Mouse (Mus musculus) lung, postnatal 0 days (tissue): Measurements from ENCODE around the gene Rabac1. TPM values are rescaled to one million over a fixed set of nuclear protein-coding genes. Genes with fewer than 3 reads are reported as not detected.

Experiments used
- ATAC-seq: fragments of 200-750 bp; cut with Nextera tagmentation; 2 replicates; pipeline ENCODE4 v1.8.0; 2017; ENCODE audit warnings: moderate library complexity
- DNase-seq: peaks from one replicate; pipeline ENCODE4 v3.0.0-alpha.2; 2016; ENCODE audit warnings: low spot score
- H3K27ac ChIP-seq: fragments of 300-500 bp; sonication (generic); 2 replicates; pipeline ENCODE4 v1.5.1; 2014; ENCODE audit warnings: antibody characterized with exemption, mild to moderate bottlenecking, low read length, mixed read lengths
- H3K27me3 ChIP-seq: fragments of 300-500 bp; sonication (generic); replicated peaks from 2 replicates; pipeline ENCODE4 v1.6.1; 2014; ENCODE audit warnings: low read length, mixed read lengths; ENCODE audit not compliant: insufficient read depth
- H3K36me3 ChIP-seq: fragments of 300-500 bp; sonication (generic); 2 replicates; pipeline ENCODE4 v1.6.1; 2014; ENCODE audit warnings: low read length, mixed read lengths; ENCODE audit not compliant: insufficient read depth
- H3K4me1 ChIP-seq: fragments of 300-500 bp; sonication (generic); 2 replicates; pipeline ENCODE4 v1.6.1; 2014; ENCODE audit warnings: antibody characterized with exemption, low read depth, low read length, mixed read lengths; ENCODE audit not compliant: insufficient read depth
- H3K4me2 ChIP-seq: fragments of 300-500 bp; sonication (generic); replicated peaks from 2 replicates; pipeline ENCODE4 v1.6.1; 2014; ENCODE audit warnings: low read depth, mild to moderate bottlenecking, low read length, moderate library complexity, mixed read lengths
- H3K4me3 ChIP-seq: fragments of 300-500 bp; sonication (generic); 2 replicates; pipeline ENCODE4 v1.5.1; 2014; ENCODE audit warnings: low read depth, low read length
- H3K9ac ChIP-seq: fragments of 300-500 bp; sonication (generic); replicated peaks from 2 replicates; pipeline ENCODE4 v1.6.1; 2014; ENCODE audit warnings: low read depth, mild to moderate bottlenecking
- H3K9me3 ChIP-seq: fragments of 300-500 bp; sonication (generic); 2 replicates; pipeline ENCODE4 v1.6.1; 2016; ENCODE audit warnings: low read length, mixed read lengths
- CTCF ChIP-seq: IDR thresholded peaks from 2 replicates; pipeline ENCODE4 v1.5.1; 2016; ENCODE audit warnings: antibody characterized with exemption, mild to moderate bottlenecking
- EP300 ChIP-seq: IDR thresholded peaks from 2 replicates; pipeline ENCODE4 v1.6.1; 2016; ENCODE audit warnings: antibody characterized with exemption, mild to moderate bottlenecking, control low read depth
- WGBS: fragments of 180-500 bp; shearing (Covaris S2); extraction: QIAGEN DNeasy Blood & Tissue Kit; methylation state at CpG from one replicate; pipeline ENCODE4 v1.1.7; 2014; 5-methylcytosine and 5-hydroxymethylcytosine counted together
- polyA plus RNA-seq: library from polyadenylated mRNA; unstranded; fragments of >200 nt; fragmentation: Nextera tagmentation; extraction: Ambion mirVana; gene quantifications from 2 replicates; pipeline ENCODE4 v1.2.1, GENCODE M21; 2015

Rabac1 gene
- polyA plus RNA-seq, 1 experiment from 2014 or later, result 561 TPM

DNA sequence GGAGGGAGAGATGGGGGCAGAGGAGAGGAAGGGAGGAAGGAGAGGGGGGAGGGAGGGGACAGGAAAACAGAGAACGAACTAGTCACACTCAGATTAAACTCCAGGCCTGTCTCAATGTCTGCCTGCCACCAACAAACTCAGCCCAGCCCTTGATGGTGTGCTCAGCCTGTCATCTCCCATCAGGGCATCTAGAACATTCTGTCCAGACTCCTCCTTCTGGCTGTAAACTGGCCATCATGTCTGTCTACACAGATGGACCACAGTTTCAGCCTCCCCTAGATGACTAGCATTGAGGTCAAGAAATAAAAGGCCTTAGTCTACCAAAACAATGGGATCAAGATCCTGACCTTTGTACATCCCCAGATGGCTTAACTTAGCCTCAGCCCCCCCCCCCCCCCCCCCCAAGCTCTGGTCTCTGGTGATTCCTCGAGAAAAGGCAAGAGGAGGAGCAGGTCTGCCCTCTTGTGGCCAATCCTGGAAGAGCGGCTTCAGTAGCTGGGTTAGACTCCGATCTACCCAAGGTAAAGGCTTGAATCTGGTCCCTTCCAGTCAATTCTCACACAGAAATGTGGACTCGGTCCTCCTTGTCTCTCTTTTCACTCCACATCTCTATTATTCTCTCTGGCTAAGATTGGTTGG is 7.5 kb downstream of the Rabac1 start:
- Histone ChIP-seq H3K27me3 (no peaks in the 10 kb centered on the region), H3K4me3 (no peak overlapping the region), H3K9ac (no peak overlapping the region), H3K4me1 (no peaks in the 10 kb centered on the region), H3K36me3 (no peaks in the 10 kb centered on the region), H3K9me3 (no peaks in the 10 kb centered on the region), H3K4me2 (no peak overlapping the region), H3K27ac (no peak overlapping the region)
- DNase-seq (peak; percentile 73), ATAC-seq (peak; percentile 78)
- WGBS, result 3% methylated on average over 5 of the region's 5 CpGs
- TF ChIP-seq EP300, result no peak
- peak; percentile 79 for TF ChIP-seq CTCF

DNA sequence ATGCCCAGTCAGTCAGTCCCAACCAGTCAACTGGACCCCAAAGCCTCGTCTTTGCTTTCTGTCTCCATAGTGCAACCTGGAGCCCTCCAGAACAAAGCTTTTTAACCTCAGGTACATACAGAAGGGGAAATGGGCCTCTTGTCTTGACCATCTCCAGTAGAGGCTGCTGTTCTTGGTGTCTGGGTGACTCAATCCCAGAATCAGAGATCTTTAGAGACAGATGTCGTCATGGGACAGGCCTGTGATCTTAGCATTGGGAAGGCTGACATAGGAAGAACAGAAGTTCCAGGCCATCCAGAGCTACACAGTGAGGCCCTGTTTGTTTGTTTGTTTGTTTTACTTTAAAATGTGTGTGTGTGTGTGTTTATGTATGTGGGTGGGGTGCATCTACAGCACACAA is 8.3 kb downstream of the Rabac1 start:
- H3K9ac ChIP-seq, result no peak overlapping the region
- no peak overlapping the region for H3K4me2 ChIP-seq
- H3K4me3 ChIP-seq, result no peak overlapping the region
- H3K4me1 ChIP-seq, result no peaks in the 10 kb centered on the region
- 73% methylated on average over 2 of the region's 2 CpGs for WGBS
- no peak overlapping the region for H3K27ac ChIP-seq
- H3K36me3 ChIP-seq, result no peaks in the 10 kb centered on the region
- ATAC-seq (peak; percentile 9; the same call in 1 of the 2 replicates), DNase-seq (no peak)
- no peaks in the 10 kb centered on the region for H3K27me3 ChIP-seq
- no peaks in the 10 kb centered on the region for H3K9me3 ChIP-seq
- TF ChIP-seq CTCF (no peak), EP300 (no peak)

DNA sequence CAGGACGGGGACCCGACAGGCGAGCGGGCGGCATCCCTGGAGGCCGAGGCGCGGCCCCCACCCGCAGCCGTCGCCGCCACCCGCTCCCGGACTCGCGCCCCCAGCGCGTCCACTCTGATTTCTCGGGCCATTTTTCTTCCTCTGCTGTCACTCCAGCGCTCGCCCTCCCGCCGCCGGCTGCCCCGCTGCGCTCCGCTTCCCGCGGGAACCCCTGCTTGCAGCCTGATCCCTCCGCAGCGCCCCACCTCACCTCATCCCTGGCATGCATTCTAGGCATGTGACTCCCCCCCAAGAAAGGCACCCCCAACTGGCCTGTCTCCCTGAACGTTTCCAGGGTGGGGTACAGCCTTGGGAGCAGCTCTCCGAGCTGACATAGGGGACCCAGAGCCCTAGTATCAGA is 17.3 kb downstream of the Rabac1 start:
- H3K9me3 ChIP-seq, result no peaks in the 10 kb centered on the region
- no peaks in the 10 kb centered on the region for H3K36me3 ChIP-seq
- no peak for DNase-seq
- no peaks in the 10 kb centered on the region for H3K4me1 ChIP-seq
- 5% methylated on average over 28 of the region's 33 CpGs for WGBS
- H3K27me3 ChIP-seq, result peaks cover 54% of the 10 kb centered on the region
- TF ChIP-seq CTCF (no peak), EP300 (no peak)
- H3K4me2 ChIP-seq, result peak overlapping the region; percentile 63
- H3K4me3 ChIP-seq, result peak overlapping the region; percentile 42; the same call in 1 of the 2 replicates
- H3K9ac ChIP-seq, result no peak overlapping the region; the same call in 1 of the 2 replicates
- ATAC-seq, result no peak
- no peak overlapping the region for H3K27ac ChIP-seq

DNA sequence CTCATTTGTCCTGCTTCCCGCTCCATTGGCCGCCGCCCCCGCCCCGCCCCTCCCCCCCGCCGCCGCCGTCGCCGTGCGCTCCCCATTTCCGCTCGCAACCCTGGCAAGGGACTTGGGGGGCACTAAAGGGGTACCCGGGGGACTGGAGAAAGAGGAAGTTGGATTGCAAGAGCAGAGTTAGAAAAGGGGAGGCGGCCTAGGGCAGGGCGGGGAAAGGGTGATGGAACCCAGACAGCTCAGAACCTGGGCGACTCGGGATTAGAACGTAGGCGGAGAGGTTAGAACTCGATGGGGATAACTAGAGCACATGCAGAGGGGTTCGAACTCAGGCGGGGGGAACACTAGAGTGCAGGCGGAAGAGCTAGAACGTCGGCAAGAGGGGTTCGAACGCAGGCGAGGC is 18.1 kb downstream of the Rabac1 start:
- H3K36me3 ChIP-seq, result no peaks in the 10 kb centered on the region
- no peaks in the 10 kb centered on the region for H3K9me3 ChIP-seq
- peak overlapping the region; percentile 42 for H3K4me3 ChIP-seq
- peaks cover 62% of the 10 kb centered on the region for H3K27me3 ChIP-seq
- 6% methylated on average over 18 of the region's 30 CpGs for WGBS
- ATAC-seq (peak; percentile 22), DNase-seq (peak; percentile 45)
- no peak overlapping the region for H3K27ac ChIP-seq
- no peaks in the 10 kb centered on the region for H3K4me1 ChIP-seq
- peak overlapping the region; percentile 63 for H3K4me2 ChIP-seq
- TF ChIP-seq CTCF (no peak), EP300 (no peak)
- H3K9ac ChIP-seq, result no peak overlapping the region

GRCm38 (mm10) chr7:24953966-24954365 is 18.6 kb downstream of the Rabac1 start:
- TF ChIP-seq EP300, result no peak
- H3K9ac ChIP-seq, result no peak overlapping the region
- WGBS, result 1% methylated on average over 22 of the region's 24 CpGs
- peak; percentile 5; the same call in 1 of the 2 replicates for ATAC-seq
- H3K27ac ChIP-seq, result no peak overlapping the region
- no peaks in the 10 kb centered on the region for H3K4me1 ChIP-seq
- H3K4me3 ChIP-seq, result peak overlapping the region; percentile 42
- DNase-seq, result no peak
- H3K27me3 ChIP-seq, result peaks cover 65% of the 10 kb centered on the region
- peak overlapping the region; percentile 63 for H3K4me2 ChIP-seq
- no peaks in the 10 kb centered on the region for H3K9me3 ChIP-seq
- no peaks in the 10 kb centered on the region for H3K36me3 ChIP-seq

GRCm38 (mm10) chr7:24949958-24950623 is 22.5 kb downstream of the Rabac1 start:
- no peak overlapping the region for H3K9ac ChIP-seq

More at GRCm38 (mm10) chr7:24949958-24950623, 22.5 kb downstream of the Rabac1 start:
- Histone ChIP-seq H3K27ac (no peak overlapping the region), H3K27me3 (peaks cover 85% of the 10 kb centered on the region), H3K4me3 (no peak overlapping the region), H3K36me3 (no peaks in the 10 kb centered on the region), H3K9me3 (no peaks in the 10 kb centered on the region), H3K4me1 (no peaks in the 10 kb centered on the region), H3K4me2 (no peak overlapping the region)
- DNase-seq, result peak; percentile 75
- WGBS, result 2% methylated on average over 8 of the region's 8 CpGs
- TF ChIP-seq CTCF (peak; percentile 90), EP300 (no peak)
- peak; percentile 71 for ATAC-seq
